Mouse (Mus musculus) CH12.LX (cell line): ENCODE results near the gene Herc6. TPM values are rescaled to one million over a fixed set of nuclear protein-coding genes. Genes with fewer than 3 reads are reported as not detected.

ENCODE experiments used
- DNase-seq: peaks from one replicate; pipeline ENCODE4 v3.0.0-alpha.2; 2013; ENCODE audit errors: extremely low read depth
- H3K27ac ChIP-seq: 2 replicates; pipeline ENCODE4 v1.5.1; 2012; ENCODE audit warnings: low read depth, mild to moderate bottlenecking, control low read depth, moderate library complexity; ENCODE audit not compliant: insufficient read depth
- H3K27me3 ChIP-seq: replicated peaks from 2 replicates; pipeline ENCODE3; 2012; ENCODE audit warnings: inconsistent platforms
- H3K36me3 ChIP-seq, 2 experiments: replicated peaks in 1 of 2; 2 replicates each; pipeline versions ENCODE3 to v1.6.1; 2012; ENCODE audit warnings: inconsistent platforms in 1 of 2, low read length in 1 of 2, mild to moderate bottlenecking in 1 of 2, mixed read lengths in 1 of 2, moderate library complexity in 1 of 2; ENCODE audit not compliant: control insufficient read depth in 1 of 2, insufficient read depth in 1 of 2
- H3K4me1 ChIP-seq, 2 experiments: 2 replicates each; pipeline ENCODE4 v1.6.1; 2012; ENCODE audit warnings: inconsistent platforms in 1 of 2, moderate library complexity in 1 of 2; ENCODE audit not compliant: insufficient read depth in 2 of 2, control insufficient read depth in 1 of 2
- H3K4me2 ChIP-seq: 2 replicates; pipeline ENCODE4 v1.6.1; 2012; ENCODE audit warnings: low read depth, mild to moderate bottlenecking, control low read depth; ENCODE audit not compliant: poor library complexity, insufficient read depth, severe bottlenecking
- H3K4me3 ChIP-seq, 3 experiments: fragments of 150-350 bp in 1 of 3; sonication (generic) in 1 of 3; replicated peaks in 1 of 3; 2 replicates each; pipeline versions ENCODE3 to v1.5.1; 2011 to 2012; ENCODE audit warnings: low read depth in 2 of 3, low read length in 2 of 3, mild to moderate bottlenecking in 2 of 3, moderate library complexity in 2 of 3, control low read depth in 1 of 3, improper control_type of control experiment in 1 of 3, inconsistent platforms in 1 of 3, mixed read lengths in 1 of 3; ENCODE audit not compliant: poor library complexity in 1 of 3
- H3K79me2 ChIP-seq: replicated peaks from 2 replicates; pipeline ENCODE4 v1.6.1; 2012; ENCODE audit warnings: mild to moderate bottlenecking, moderate library complexity; ENCODE audit not compliant: control insufficient read depth, poor library complexity, insufficient read depth, severe bottlenecking; ENCODE audit errors: extremely low read depth
- H3K9ac ChIP-seq: 2 replicates; pipeline ENCODE4 v1.6.1; 2012; ENCODE audit warnings: low read depth, mild to moderate bottlenecking, control low read depth, moderate library complexity; ENCODE audit not compliant: insufficient read depth
- H3K9me3 ChIP-seq: replicated peaks from 2 replicates; pipeline ENCODE3; 2012; ENCODE audit warnings: low read length, inconsistent platforms, mixed read lengths
- CHD1 ChIP-seq: IDR thresholded peaks from 2 replicates; pipeline ENCODE4 v1.6.1; 2012; ENCODE audit warnings: low read depth, low read length, improper control_type of control experiment, inconsistent platforms
- CHD2 ChIP-seq: IDR thresholded peaks from 2 replicates; pipeline ENCODE4 v1.6.1; 2011; ENCODE audit warnings: low read length, improper control_type of control experiment
- CTCF ChIP-seq, 2 experiments: IDR thresholded peaks in 1 of 2; conservative IDR thresholded peaks in 1 of 2; 2 replicates each; pipeline ENCODE4 v1.5.1; 2011 to 2012; ENCODE audit warnings: low read depth in 2 of 2, low read length in 2 of 2, improper control_type of control experiment in 1 of 2, inconsistent platforms in 1 of 2, mild to moderate bottlenecking in 1 of 2, moderate library complexity in 1 of 2
- E2F4 ChIP-seq: IDR thresholded peaks from 2 replicates; pipeline ENCODE4 v1.6.1; 2011; ENCODE audit warnings: low read depth, low read length, improper control_type of control experiment; ENCODE audit not compliant: insufficient replicate concordance
- EP300 ChIP-seq: IDR thresholded peaks from 2 replicates; pipeline ENCODE4 v1.6.1; 2011; ENCODE audit warnings: low read length, improper control_type of control experiment
- IRF4 ChIP-seq: IDR thresholded peaks from 2 replicates; pipeline ENCODE4 v1.6.1; 2014; ENCODE audit warnings: low read depth, mild to moderate bottlenecking, inconsistent platforms, low read length, improper control_type of control experiment
- JUND ChIP-seq: conservative IDR thresholded peaks from 2 replicates; pipeline ENCODE4 v1.6.1; 2011; ENCODE audit warnings: low read depth, low read length, improper control_type of control experiment
- MAZ ChIP-seq: IDR thresholded peaks from 2 replicates; pipeline ENCODE4 v1.6.1; 2012; ENCODE audit warnings: low read depth, mild to moderate bottlenecking, inconsistent platforms, low read length, improper control_type of control experiment, moderate library complexity
- MEF2A ChIP-seq: IDR thresholded peaks from 2 replicates; pipeline ENCODE4 v1.6.1; 2014; ENCODE audit warnings: low read depth, mild to moderate bottlenecking, inconsistent platforms, low read length, improper control_type of control experiment, borderline replicate concordance
- MXI1 ChIP-seq: IDR thresholded peaks from 2 replicates; pipeline ENCODE4 v1.6.1; 2011; ENCODE audit warnings: mild to moderate bottlenecking, low read depth, low read length, improper control_type of control experiment
- MYC ChIP-seq: IDR thresholded peaks from 2 replicates; pipeline ENCODE4 v1.6.1; 2011; ENCODE audit warnings: low read depth, mild to moderate bottlenecking, improper control_type of control experiment, low read length
- NELFE ChIP-seq: IDR thresholded peaks from 2 replicates; pipeline ENCODE4 v1.6.1; 2011; ENCODE audit warnings: low read depth, low read length, improper control_type of control experiment
- PAX5 ChIP-seq: IDR thresholded peaks from 2 replicates; pipeline ENCODE4 v1.6.1; 2012; ENCODE audit warnings: low read length, inconsistent platforms, mixed read lengths
- POLR2A ChIP-seq: IDR thresholded peaks from 2 replicates; pipeline ENCODE4 v1.6.1; 2011; ENCODE audit warnings: low read depth, mild to moderate bottlenecking, improper control_type of control experiment, low read length
- RAD21 ChIP-seq: IDR thresholded peaks from 2 replicates; pipeline ENCODE4 v1.6.1; 2011; ENCODE audit warnings: low read depth, mild to moderate bottlenecking, low read length, improper control_type of control experiment, moderate library complexity
- RCOR1 ChIP-seq: conservative IDR thresholded peaks from 2 replicates; pipeline ENCODE4 v1.6.1; 2012; ENCODE audit warnings: low read depth, mild to moderate bottlenecking, inconsistent platforms, low read length, improper control_type of control experiment
- SMC3 ChIP-seq: IDR thresholded peaks from 2 replicates; pipeline ENCODE4 v1.6.1; 2011; ENCODE audit warnings: low read depth, low read length, improper control_type of control experiment
- USF2 ChIP-seq: conservative IDR thresholded peaks from 2 replicates; pipeline ENCODE4 v1.6.1; 2011; ENCODE audit warnings: low read depth, low read length, improper control_type of control experiment
- ZC3H11A ChIP-seq: IDR thresholded peaks from 2 replicates; pipeline ENCODE4 v1.6.1; 2012; ENCODE audit warnings: low read depth, mild to moderate bottlenecking, inconsistent platforms, low read length, improper control_type of control experiment
- ZKSCAN1 ChIP-seq: IDR thresholded peaks from 2 replicates; pipeline ENCODE4 v1.6.1; 2012; ENCODE audit warnings: low read depth, inconsistent platforms, low read length, improper control_type of control experiment, borderline replicate concordance
- ZMIZ1 ChIP-seq: IDR thresholded peaks from 2 replicates; pipeline ENCODE4 v1.6.1; 2012; ENCODE audit warnings: low read depth, mild to moderate bottlenecking, inconsistent platforms, low read length, improper control_type of control experiment
- dilution Hi-C: fragments of 300-500 bp; cut with MboI; formaldehyde crosslinking; loops from 2 replicates; pipeline ENCODE4 v1.14.3; 2020; ENCODE audit warnings: low sequenced_read_pairs; ENCODE audit not compliant: extremely low pct_unique_long_range_greater_than_20kb, extremely low pct_ligation_motif_present
- in situ Hi-C: fragments of 300-500 bp; cut with MboI; formaldehyde crosslinking; loops from 3 replicates; pipeline ENCODE4 v1.14.3; 2019; ENCODE audit warnings: low sequenced_read_pairs, low pct_ligation_motif_present, low pct_unique_long_range_greater_than_20kb, mixed read lengths
- polyA plus RNA-seq: library from polyadenylated mRNA; unstranded; fragments of >175 nt; gene quantifications from 2 replicates; pipeline ENCODE4 v1.2.1, GENCODE M21; 2012; ENCODE audit warnings: low read depth; ENCODE audit not compliant: insufficient read length
- total RNA-seq, 2 experiments: library from RNA; depleted of rRNA; stranded (reverse); fragments of 300-350 nt in 1 of 2; fragments of >200 nt in 1 of 2; gene quantifications; 2 replicates each; pipeline ENCODE4 v1.2.3; 2012 to 2014

Herc6 gene
- total and polyA plus RNA-seq, 3 experiments: 9.0 to 18.9 (median 14.4) TPM

- no peak for DNase-seq
- TF ChIP-seq USF2 (no peak), SMC3 (no peak), JUND (no peak), ZMIZ1 (no peak), CTCF (conservative IDR thresholded peaks at IDR 0.05 in 1 of 2, IDR thresholded peaks at IDR 0.05 in 1 of 2; ENCODE audit: low read depth in 2 of 2, low read length in 2 of 2) (no peak), CHD2 (no peak), MXI1 (no peak), CHD1 (no peak), RCOR1 (no peak), EP300 (no peak), PAX5 (no peak), NELFE (no peak), ZC3H11A (no peak)
- TF ChIP-seq, all 38 proteins: peak for 0
- in situ Hi-C loops: no loop called here
- no peak overlapping the region for H3K4me2 ChIP-seq
- peaks cover 0 to 7% of the 10 kb centered on the region in 2 experiments; a peak in 2 of 4 replicates for H3K4me1 ChIP-seq
- peaks cover 9 to 16% of the 10 kb centered on the region in 2 experiments for H3K36me3 ChIP-seq
- no peaks in the 10 kb centered on the region for H3K27me3 ChIP-seq
- no peak overlapping the region for H3K27ac ChIP-seq
- dilution Hi-C loops: no loop called here
- no peak overlapping the region for H3K4me3 ChIP-seq
- H3K9me3 ChIP-seq: no peaks in the 10 kb centered on the region
- no peak overlapping the region for H3K9ac ChIP-seq
- peaks cover 7% of the 10 kb centered on the region; the same call in 1 of the 2 replicates for H3K79me2 ChIP-seq
These were observed 112.3 kb downstream of the Herc6 start for GRCm38 (mm10) chr6:57693116-57693515.

- in situ Hi-C loops: no loop called here
- no peak overlapping the region for H3K4me3 ChIP-seq
- H3K9me3 ChIP-seq: no peaks in the 10 kb centered on the region
- no peaks in the 10 kb centered on the region for H3K27me3 ChIP-seq
- dilution Hi-C loops: no loop called here
- H3K27ac ChIP-seq: no peak overlapping the region
- DNase-seq: no peak
- H3K9ac ChIP-seq: no peak overlapping the region
- H3K4me1 ChIP-seq: peaks cover 4 to 15% of the 10 kb centered on the region in 2 experiments; a peak in 3 of 4 replicates
- H3K79me2 ChIP-seq: no peaks in the 10 kb centered on the region
- no peaks in the 10 kb centered on the region for H3K36me3 ChIP-seq
- H3K4me2 ChIP-seq: no peak overlapping the region
- no peak for TF ChIP-seq ZC3H11A
- no peak for TF ChIP-seq IRF4
- TF ChIP-seq POLR2A: no peak
- no peak for TF ChIP-seq MAZ
- TF ChIP-seq MEF2A: no peak
- no peak for TF ChIP-seq CHD1
- no peak for TF ChIP-seq E2F4
- no peak for TF ChIP-seq MXI1
- TF ChIP-seq NELFE: no peak
- TF ChIP-seq JUND: no peak
- TF ChIP-seq PAX5: no peak
- no peak for TF ChIP-seq ZKSCAN1
- no peak for TF ChIP-seq MYC
- TF ChIP-seq RAD21: no peak
- TF ChIP-seq, all 38 proteins: peak for 0
These were observed 120.9 kb downstream of the Herc6 start for GRCm38 (mm10) chr6:57701686-57702085.
